Comparison of ENCODE assay signal across 8 mouse cellular contexts in genomic region chr11:20031536-20031935, GRCm38 (mm10).
DNase-seq lines count a peak whose midpoint lies in the region; ATAC-seq lines count a peak whose summit lies in the region.

No protein-coding gene starts in this region.

- no peak overlapping the region for H3K27ac ChIP-seq in heart, embryonic 10.5 days

- no peaks in the 10 kb centered on the region for H3K4me1 ChIP-seq in heart, embryonic 10.5 days

- peak; percentile 71 for ATAC-seq in erythroid progenitor cell, adult 5-6 weeks (replicated peaks; ENCODE audit: low FRiP score, poor library complexity, severe bottlenecking)
- 0 out of 2 replicates have a peak, but pooled peaks have one; percentile 48 for ATAC-seq in megakaryocyte-erythroid progenitor cell, adult 5-6 weeks (replicated peaks; ENCODE audit: low FRiP score, low TSS enrichment, poor library complexity, severe bottlenecking)
- no peak for ATAC-seq in inflammation-experienced regulatory T-cells, adult 6 months

- H3K4me3 ChIP-seq in heart, embryonic 10.5 days = no peak overlapping the region

- H3K9me3 ChIP-seq in heart, embryonic 10.5 days = no peaks in the 10 kb centered on the region

- 31% methylated on average over 8 of the region's 8 CpGs for WGBS in heart, embryonic 10.5 days

- H3K36me3 ChIP-seq in heart, embryonic 10.5 days = no peaks in the 10 kb centered on the region

- peak; percentile 18 to 78 for DNase-seq in heart, adult 18-20 months
- DNase-seq in heart, embryonic 10.5 days (ENCODE audit: low spot score) = no peak
- DNase-seq in 416B (ENCODE audit: low read depth) (peak; percentile 83), NIH3T3 (ENCODE audit: low read depth) (peak; percentile 55)
- DNase-seq in left cerebral cortex, adult 11 months (ENCODE audit: low spot score) = no peak

- no peaks in the 10 kb centered on the region for H3K27me3 ChIP-seq in heart, embryonic 10.5 days (ENCODE audit: insufficient read depth, poor library complexity, severe bottlenecking)

Comparison
In these comparisons a context has a peak if more than half of its experiments do, and no peak if none do; other contexts are left out.
1. DNase-seq: peak in heart, adult 18-20 months (2 of 2), 416B (single experiment) and NIH3T3 (single experiment); none in heart, embryonic 10.5 days (single experiment) and left cerebral cortex, adult 11 months (single experiment).